Mouse (Mus musculus): ENCODE results near the gene Esd. TPM values are rescaled to one million over a fixed set of nuclear protein-coding genes. Genes with fewer than 3 reads are reported as not detected.

The Esd gene
- total RNA-seq (2023) = 100 to 1,000 TPM in 1 of 2 experiments, 10 to 100 TPM in 1; 98.3 to 130 TPM

GRCm38 (mm10) chr14:74732079-74732783 is at the start of gene Esd:
Esd (plus strand) TSS chr14:74732297.

Other genes with a start within 250 kb of the Esd start
- gene Htr2a, start 91.5 kb upstream of the Esd start, total RNA-seq (2023) = not detected
- 10 to 100 TPM; 65.1 to 76.6 TPM for gene Lrch1, start 215.6 kb downstream of the Esd start, total RNA-seq (2023)